Mouse (Mus musculus): ENCODE measurements at regions not wholly inside any gene's neighbourhood (a gene's known extent, or its start where the extent isn't known, plus 50 kb on each side); places are given as distances from the start of the nearest gene placed in this dataset.

DNA sequence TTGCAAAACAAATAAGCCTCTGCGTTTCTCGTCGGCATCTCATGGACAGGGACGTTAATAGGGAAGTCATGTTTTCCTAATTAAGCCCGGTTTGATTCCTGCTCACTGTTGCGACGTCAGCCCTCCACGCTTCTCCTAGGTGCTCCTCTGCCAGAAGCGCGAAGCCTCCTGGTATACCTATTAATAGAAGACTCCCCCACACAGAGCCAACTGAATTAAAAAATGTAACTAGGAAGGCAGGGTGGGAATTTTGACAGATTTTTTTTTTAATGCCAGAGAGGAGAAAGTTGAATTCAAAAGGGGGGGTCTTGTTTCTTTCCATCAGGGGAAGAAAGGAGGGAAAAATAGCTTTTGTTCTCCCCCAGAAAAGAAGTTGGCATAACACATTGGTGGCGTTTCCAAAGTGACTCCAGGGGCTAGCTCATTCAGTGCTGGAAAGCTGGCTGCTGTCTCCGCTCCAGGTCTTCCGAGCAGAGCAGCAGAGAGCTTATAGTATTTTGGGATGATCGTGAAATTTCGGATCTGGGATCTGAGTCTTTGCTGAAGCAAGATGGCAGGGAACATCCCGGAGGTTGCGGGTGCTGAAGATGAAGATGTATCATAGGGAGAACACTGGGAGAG is 214.1 kb upstream of the Gm4791 start:
- no peak for TF ChIP-seq GABPA (IDR thresholded peaks at IDR 0.05; ENCODE audit: low read depth, low read length)
- TF ChIP-seq MEF2A (IDR thresholded peaks at IDR 0.05; ENCODE audit: extremely low read depth, insufficient replicate concordance, low read depth, low read length, poor library complexity, severe bottlenecking), result no peak
- no peak for TF ChIP-seq EP300 (IDR thresholded peaks at IDR 0.05; ENCODE audit: low read depth in 1 of 2, low read length in 2 of 2)
- TF ChIP-seq POLR2A (IDR thresholded peaks at IDR 0.05; ENCODE audit: control insufficient read depth in 1 of 2, insufficient read depth in 1 of 2, low read depth in 1 of 2, low read length in 2 of 2, poor library complexity in 1 of 2), result no peak
- TF ChIP-seq ZC3H11A (IDR thresholded peaks at IDR 0.05; ENCODE audit: low read depth, low read length), result no peak
- no peak for TF ChIP-seq MAFK (IDR thresholded peaks at IDR 0.05; ENCODE audit: borderline replicate concordance, low read depth, low read length)

Measured in MEL (cell line).